ENCODE assay signal across 9 mouse cellular contexts in the genomic region with DNA sequence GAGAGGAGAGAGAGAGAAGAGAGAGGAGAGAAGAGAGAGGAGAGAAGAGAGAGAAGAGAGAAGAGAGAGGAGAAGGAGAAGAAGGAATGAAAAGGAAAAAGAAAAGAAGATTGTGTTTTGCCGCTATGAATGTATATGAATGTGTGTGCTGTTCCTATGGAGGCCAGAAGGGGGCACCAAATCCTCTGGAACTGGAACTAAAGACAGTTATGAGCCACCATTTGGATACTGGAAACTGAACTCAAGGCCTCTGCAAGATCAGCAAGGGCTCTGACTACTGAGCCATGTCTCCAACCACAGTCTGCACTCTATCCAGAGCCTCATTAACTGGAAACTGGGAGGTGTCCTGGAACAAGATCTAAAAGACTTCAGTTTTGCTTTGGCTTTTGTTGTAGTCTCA. TPM values are rescaled to one million over a fixed set of nuclear protein-coding genes. Genes with fewer than 3 reads are reported as not detected.
DNase-seq lines count a peak whose midpoint lies in the region; ATAC-seq and TF ChIP-seq lines count a peak whose summit lies in the region.
"Had no signal": no experiment of that assay in that cellular context is flagged by ENCODE, and none has a peak within 500 bp of the region (broad histone marks: within the 10 kb centered on the region; RNA-seq: fewer than 3 reads in every experiment).

No protein-coding gene starts in this region.

- peak; percentile 97 for TF ChIP-seq RAD21 in MEL (IDR thresholded peaks at IDR 0.05; ENCODE audit: low read depth, low read length)

- TF ChIP-seq EP300 in MEL (IDR thresholded peaks at IDR 0.05; ENCODE audit: low read depth in 1 of 2, low read length in 2 of 2) = no peak

- no peaks in the 10 kb centered on the region for H3K9me3 ChIP-seq in kidney, embryonic 14.5 days (ENCODE audit: control insufficient read depth, low read length)
- no peaks in the 10 kb centered on the region for H3K9me3 ChIP-seq in MEL (replicated peaks; ENCODE audit: insufficient read depth, low read length)
- H3K9me3 ChIP-seq: hindbrain, embryonic 15.5 days had no signal

- no peak overlapping the region for H3K4me2 ChIP-seq in kidney, embryonic 14.5 days (replicated peaks; ENCODE audit: low read depth, low read length)
- H3K4me2 ChIP-seq: hindbrain, embryonic 15.5 days had no signal

- no peaks in the 10 kb centered on the region for H3K79me2 ChIP-seq in MEL (ENCODE audit: control insufficient read depth, insufficient read depth, low read length, poor library complexity)

- ATAC-seq in kidney, embryonic 14.5 days (ENCODE audit: low FRiP score, low TSS enrichment) = no peak

- H3K9ac ChIP-seq in kidney, embryonic 14.5 days (ENCODE audit: low read depth, low read length) = no peak overlapping the region
- no peak overlapping the region for H3K9ac ChIP-seq in MEL (ENCODE audit: control insufficient read depth, low read depth, low read length, poor library complexity, severe bottlenecking)
- H3K9ac ChIP-seq: hindbrain, embryonic 15.5 days had no signal

- WGBS in kidney, embryonic 14.5 days = 90% methylated on average over 1 of the region's 1 CpGs

- peaks cover 11% of the 10 kb centered on the region for H3K4me1 ChIP-seq in kidney, embryonic 14.5 days (ENCODE audit: control insufficient read depth, insufficient read depth, low read length)
- H3K4me1 ChIP-seq in MEL (ENCODE audit: control insufficient read depth in 1 of 2, insufficient read depth in 2 of 2, low read length in 2 of 2) = peaks cover 5 to 17% of the 10 kb centered on the region in 2 experiments
- H3K4me1 ChIP-seq in cortical plate, adult 2 months (ENCODE audit: control insufficient read depth, insufficient read depth, low read length) = no peaks in the 10 kb centered on the region
- H3K4me1 ChIP-seq: hindbrain, embryonic 15.5 days had no signal

- no peaks in the 10 kb centered on the region for H3K27me3 ChIP-seq in kidney, embryonic 14.5 days (ENCODE audit: control insufficient read depth, insufficient read depth, low read length)
- H3K27me3 ChIP-seq in MEL (ENCODE audit: control insufficient read depth in 1 of 2, insufficient read depth in 2 of 2, low read length in 2 of 2) = peaks cover 2 to 9% of the 10 kb centered on the region in 2 experiments
- H3K27me3 ChIP-seq: hindbrain, embryonic 15.5 days had no signal

- DNase-seq in kidney, adult 9 months = peak; percentile 57
- peak; percentile 84 for DNase-seq in MEL (ENCODE audit: low read depth, low spot score)
- DNase-seq in lung, postnatal 14 days = peak; percentile 68
- DNase-seq in right cerebral cortex, postnatal 25 days = no peak
- DNase-seq in urinary bladder, adult 18-20 months (ENCODE audit: low spot score in 2 of 2) = no peak
- DNase-seq in urinary bladder, adult 2 months (ENCODE audit: low spot score) = no peak

- peaks cover 77% of the 10 kb centered on the region for H3K36me3 ChIP-seq in kidney, embryonic 14.5 days (ENCODE audit: control insufficient read depth, insufficient read depth, low read length)
- peaks cover 0 to 9% of the 10 kb centered on the region in 2 experiments; a peak in 2 of 4 replicates for H3K36me3 ChIP-seq in MEL (ENCODE audit: control insufficient read depth in 1 of 2, insufficient read depth in 2 of 2, low read length in 2 of 2)

- H3K4me3 ChIP-seq in kidney, embryonic 14.5 days (ENCODE audit: low read length) = no peak overlapping the region
- no peak overlapping the region for H3K4me3 ChIP-seq in MEL (ENCODE audit: control insufficient read depth in 1 of 2, insufficient read depth in 1 of 2, low read depth in 2 of 2, low read length in 2 of 2)
- H3K4me3 ChIP-seq in cortical plate, adult 2 months (ENCODE audit: insufficient read depth, low read length) = no peak overlapping the region
- H3K4me3 ChIP-seq: hindbrain, embryonic 15.5 days had no signal

- H3K27ac ChIP-seq in kidney, embryonic 14.5 days (ENCODE audit: low read depth, low read length) = no peak overlapping the region
- H3K27ac ChIP-seq in MEL (ENCODE audit: control insufficient read depth, low read depth, low read length) = no peak overlapping the region
- H3K27ac ChIP-seq in cortical plate, adult 2 months (ENCODE audit: insufficient read depth, low read length) = peak overlapping the region; percentile 39; the same call in 1 of the 2 replicates
- H3K27ac ChIP-seq: hindbrain, embryonic 15.5 days had no signal

- no peak for TF ChIP-seq POLR2A in MEL (IDR thresholded peaks at IDR 0.05; ENCODE audit: control insufficient read depth in 1 of 2, insufficient read depth in 1 of 2, low read depth in 1 of 2, low read length in 2 of 2, poor library complexity in 1 of 2)
- TF ChIP-seq POLR2A in cortical plate, adult 2 months (IDR thresholded peaks at IDR 0.05; ENCODE audit: extremely low read depth, insufficient read depth, low read length) = no peak

- peak; percentile 72 to 97 (median 92) for TF ChIP-seq CTCF in MEL (IDR thresholded peaks at IDR 0.05 in 2 of 3, conservative IDR thresholded peaks at IDR 0.05 in 1 of 3; ENCODE audit: control insufficient read depth in 1 of 3, insufficient read depth in 1 of 3, low read depth in 2 of 3, low read length in 3 of 3, poor library complexity in 1 of 3, severe bottlenecking in 1 of 3)
- TF ChIP-seq CTCF in cortical plate, adult 2 months (IDR thresholded peaks at IDR 0.05; ENCODE audit: extremely low read depth, insufficient read depth, low read length) = peak; percentile 36; the same call in 1 of the 2 replicates

TF ChIP-seq in MEL, 35 proteins besides CTCF, POLR2A, EP300 and RAD21:
- TF ChIP-seq ZMIZ1 (IDR thresholded peaks at IDR 0.05; ENCODE audit: low read depth, low read length) (no peak), SMC3 (IDR thresholded peaks at IDR 0.05; ENCODE audit: low read depth, low read length) (peak; percentile 91), ZKSCAN1 (IDR thresholded peaks at IDR 0.05; ENCODE audit: low read depth, low read length) (no peak), MAX (IDR thresholded peaks at IDR 0.05; ENCODE audit: low read length) (no peak), UBTF (IDR thresholded peaks at IDR 0.05; ENCODE audit: borderline replicate concordance, insufficient read depth, low read depth, low read length) (no peak), MXI1 (IDR thresholded peaks at IDR 0.05; ENCODE audit: low read depth, low read length) (no peak), POLR2AphosphoS5 (IDR thresholded peaks at IDR 0.05; ENCODE audit: borderline replicate concordance, low read depth, low read length) (no peak), NELFE (IDR thresholded peaks at IDR 0.05; ENCODE audit: low read depth, low read length) (no peak), TAL1 (IDR thresholded peaks at IDR 0.05; ENCODE audit: low read length) (no peak), TCF12 (IDR thresholded peaks at IDR 0.05; ENCODE audit: low read depth, low read length) (no peak), CHD2 (IDR thresholded peaks at IDR 0.05; ENCODE audit: low read length) (no peak), E2F4 (IDR thresholded peaks at IDR 0.05; ENCODE audit: borderline replicate concordance, low read depth, low read length) (no peak), JUND (IDR thresholded peaks at IDR 0.05; ENCODE audit: low read depth, low read length) (peak; percentile 71; the same call in 1 of the 2 replicates), MYB (IDR thresholded peaks at IDR 0.05; ENCODE audit: low read depth, low read length) (no peak), GABPA (IDR thresholded peaks at IDR 0.05; ENCODE audit: low read depth, low read length) (no peak), HCFC1 (IDR thresholded peaks at IDR 0.05; ENCODE audit: low read depth, low read length) (no peak), MAZ (IDR thresholded peaks at IDR 0.05; ENCODE audit: low read depth, low read length) (no peak), RCOR1 (IDR thresholded peaks at IDR 0.05; ENCODE audit: low read depth, low read length) (no peak), ZNF384 (IDR thresholded peaks at IDR 0.05; ENCODE audit: low read depth, low read length) (peak; percentile 48; the same call in 1 of the 2 replicates), MEF2A (IDR thresholded peaks at IDR 0.05; ENCODE audit: extremely low read depth, insufficient replicate concordance, low read depth, low read length, poor library complexity, severe bottlenecking) (no peak), KAT2A (conservative IDR thresholded peaks at IDR 0.05; ENCODE audit: low read depth, low read length) (no peak), USF1 (IDR thresholded peaks at IDR 0.05; ENCODE audit: low read depth, low read length) (no peak), ZC3H11A (IDR thresholded peaks at IDR 0.05; ENCODE audit: low read depth, low read length) (peak; percentile 90)

RNA-seq across cellular contexts. Expression of gene Fam186b, which starts 31.3 kb away (rescaled TPM):
- 0.07 and 0.22 TPM in 2 replicates for polyA plus RNA-seq in kidney, embryonic 14.5 days (2014; fragmentation: Nextera tagmentation; extraction: Ambion mirVana)
- total RNA-seq in MEL (2012; rRNA removed) = not detected in 2 replicates
- polyA plus RNA-seq in MEL (2012; ENCODE audit: insufficient read depth in 1 of 2, insufficient read length in 2 of 2, low read depth in 1 of 2, low replicate concordance in 2 of 2, missing spikeins in 1 of 2) = under 1 TPM in 1 of 2 experiments, not detected in 1; 0.11 TPM
- polyA plus RNA-seq in cortical plate, adult 2 months (2012; rRNA removed) = 0.69 and 1.1 TPM in 2 replicates
- 0.04 and 0.07 TPM in 2 replicates for polyA plus RNA-seq in urinary bladder, adult 2 months (2012; rRNA removed)

RNA-seq across cellular contexts. Expression of gene Prpf40b, which starts 32.1 kb away (rescaled TPM):
- polyA plus RNA-seq in kidney, embryonic 14.5 days (2014; fragmentation: Nextera tagmentation; extraction: Ambion mirVana) = 39.5 and 63.9 TPM in 2 replicates
- total RNA-seq in MEL (2012; rRNA removed) = 21.6 and 24.7 TPM in 2 replicates
- polyA plus RNA-seq in MEL (2012; ENCODE audit: insufficient read depth in 1 of 2, insufficient read length in 2 of 2, low read depth in 1 of 2, low replicate concordance in 2 of 2, missing spikeins in 1 of 2) = 10 to 100 TPM in 1 of 2 experiments, not detected in 1; 46.4 TPM
- 156 and 168 TPM in 2 replicates for polyA plus RNA-seq in cortical plate, adult 2 months (2012; rRNA removed)
- 67.8 and 74.1 TPM in 2 replicates for polyA plus RNA-seq in urinary bladder, adult 2 months (2012; rRNA removed)

RNA-seq across cellular contexts. Expression of gene Fmnl3, which starts 43.3 kb away (rescaled TPM):
- 15.0 and 27.9 TPM in 2 replicates for polyA plus RNA-seq in kidney, embryonic 14.5 days (2014; fragmentation: Nextera tagmentation; extraction: Ambion mirVana)
- 0.04 and 0.10 TPM in 2 replicates for total RNA-seq in MEL (2012; rRNA removed)
- polyA plus RNA-seq in MEL (2012; ENCODE audit: insufficient read depth in 1 of 2, insufficient read length in 2 of 2, low read depth in 1 of 2, low replicate concordance in 2 of 2, missing spikeins in 1 of 2) = under 1 TPM in 1 of 2 experiments, not detected in 1; 0.06 TPM
- polyA plus RNA-seq in cortical plate, adult 2 months (2012; rRNA removed) = 13.7 and 15.4 TPM in 2 replicates
- polyA plus RNA-seq in urinary bladder, adult 2 months (2012; rRNA removed) = 8.9 and 9.9 TPM in 2 replicates

Comparison
In these comparisons a context has a peak if more than half of its experiments do, and no peak if none do; other contexts are left out.
1. DNase-seq: peak in kidney, adult 9 months (single experiment), MEL (single experiment) and lung, postnatal 14 days (single experiment); none in right cerebral cortex, postnatal 25 days (single experiment), urinary bladder, adult 18-20 months (0 of 2) and urinary bladder, adult 2 months (single experiment).